Mouse (Mus musculus): ENCODE measurements at regions not wholly inside any gene's neighbourhood (a gene's known extent, or its start where the extent isn't known, plus 50 kb on each side); places are given as distances from the start of the nearest gene placed in this dataset.
A peak's percentile ranks its signal among the peaks of the same experiment; 100 is the strongest.

DNA sequence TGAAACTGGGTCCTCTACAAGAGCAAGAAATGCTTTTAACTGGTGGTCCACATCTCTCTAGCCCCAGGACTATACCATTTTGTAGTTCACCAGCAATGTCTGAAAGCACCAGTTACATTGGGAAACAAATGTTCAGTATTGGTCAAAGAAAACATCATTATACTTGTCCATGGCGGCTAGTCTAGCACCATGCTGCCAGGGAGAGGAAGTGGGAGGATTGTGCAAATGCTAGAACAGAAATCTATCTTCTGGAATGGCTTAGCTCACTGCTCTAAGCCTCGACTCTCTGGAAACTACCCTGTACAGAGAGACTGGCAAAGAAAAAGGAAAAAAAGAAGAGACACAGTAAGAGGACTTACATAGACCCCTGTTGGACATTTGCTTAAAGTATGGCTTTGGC lies 81.1 kb upstream of the Ralgapa2 start:
- Histone ChIP-seq H3K9ac (no peak overlapping the region), H3K4me2 (no peak overlapping the region), H3K27me3 (no peaks in the 10 kb centered on the region), H3K4me3 (no peak overlapping the region), H3K36me3 (no peaks in the 10 kb centered on the region), H3K27ac (no peak overlapping the region), H3K4me1 (replicated peaks) (no peaks in the 10 kb centered on the region), H3K9me3 (no peaks in the 10 kb centered on the region)
- ATAC-seq (ENCODE audit: low FRiP score), result no peak
- WGBS, result 82% methylated on average over 2 of the region's 2 CpGs

DNA sequence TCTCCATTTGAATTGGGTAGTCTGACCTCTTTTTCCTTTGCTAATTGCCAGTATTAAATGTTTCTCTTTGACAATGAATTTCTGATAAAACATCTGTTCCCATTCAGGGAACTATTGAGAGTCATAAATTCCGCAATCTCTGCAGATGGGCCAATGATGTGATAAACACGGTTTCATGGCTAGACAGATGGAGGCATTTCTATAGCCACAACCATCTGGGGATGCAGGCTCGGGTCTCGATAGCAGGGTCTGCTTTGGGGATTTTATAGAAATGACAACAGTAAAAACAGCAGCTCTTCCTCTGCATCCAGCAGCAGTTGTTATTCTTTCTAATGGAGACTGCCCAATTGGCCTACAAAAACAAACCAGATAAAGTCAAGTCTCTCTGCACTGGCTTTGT lies 82.1 kb upstream of the Ralgapa2 start:
- H3K36me3 ChIP-seq, result no peaks in the 10 kb centered on the region
- H3K9ac ChIP-seq, result no peak overlapping the region
- H3K27me3 ChIP-seq, result no peaks in the 10 kb centered on the region
- H3K9me3 ChIP-seq, result no peaks in the 10 kb centered on the region
- no peaks in the 10 kb centered on the region for H3K4me1 ChIP-seq (replicated peaks)
- ATAC-seq (ENCODE audit: low FRiP score), result no peak
- H3K27ac ChIP-seq, result no peak overlapping the region
- H3K4me3 ChIP-seq, result no peak overlapping the region
- 60% methylated on average over 4 of the region's 4 CpGs for WGBS
- no peak overlapping the region for H3K4me2 ChIP-seq

DNA sequence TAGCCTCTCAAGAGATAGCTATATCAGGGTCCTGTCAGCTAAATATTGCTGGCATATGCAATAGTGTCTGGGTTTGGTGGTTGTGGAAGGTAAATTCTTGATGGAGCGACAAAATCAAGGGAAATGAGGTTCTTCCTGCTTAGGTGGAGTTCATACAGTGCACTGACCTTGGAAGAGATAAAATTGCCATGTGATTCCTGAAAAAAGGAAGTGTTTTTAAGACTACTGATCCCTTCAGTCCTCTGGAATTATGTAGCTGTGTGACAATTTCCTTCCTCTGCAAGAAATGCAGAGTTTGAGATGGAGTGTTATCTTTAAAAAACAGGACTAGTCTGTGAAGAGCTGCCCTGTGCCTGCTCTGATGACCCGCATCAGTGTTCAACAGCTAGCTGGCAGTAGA lies 83.5 kb upstream of the Ralgapa2 start:
- Histone ChIP-seq H3K36me3 (no peaks in the 10 kb centered on the region), H3K4me3 (no peak overlapping the region), H3K9ac (no peak overlapping the region), H3K9me3 (no peaks in the 10 kb centered on the region), H3K27me3 (no peaks in the 10 kb centered on the region), H3K27ac (no peak overlapping the region), H3K4me1 (replicated peaks) (no peaks in the 10 kb centered on the region), H3K4me2 (no peak overlapping the region)
- 90% methylated on average over 2 of the region's 2 CpGs for WGBS
- no peak for ATAC-seq (ENCODE audit: low FRiP score)

DNA sequence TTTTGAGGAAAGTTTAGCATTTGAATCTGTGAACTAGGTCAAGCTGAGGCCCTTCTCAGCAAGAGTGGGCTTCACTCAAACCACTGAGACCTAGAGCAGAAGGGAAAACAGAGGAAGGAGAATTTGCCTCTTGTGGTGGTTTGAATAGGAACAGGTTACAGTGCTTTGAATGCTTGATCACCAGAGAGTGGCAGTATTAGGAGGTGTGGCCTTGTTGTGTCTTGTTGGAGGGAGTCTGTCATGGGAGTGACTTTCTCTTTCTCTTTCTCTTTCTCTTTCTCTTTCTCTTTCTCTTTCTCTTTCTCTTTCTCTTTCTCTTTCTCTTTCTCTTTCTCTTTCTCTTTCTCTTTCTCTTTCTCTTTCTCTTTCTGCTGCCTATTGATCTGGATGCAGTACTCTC lies 94.0 kb upstream of the Ralgapa2 start:
- no peaks in the 10 kb centered on the region for H3K9me3 ChIP-seq
- no peak overlapping the region for H3K4me2 ChIP-seq
- no peaks in the 10 kb centered on the region for H3K36me3 ChIP-seq
- no peaks in the 10 kb centered on the region for H3K4me1 ChIP-seq (replicated peaks)
- no peak overlapping the region for H3K4me3 ChIP-seq
- ATAC-seq (ENCODE audit: low FRiP score), result no peak
- no peaks in the 10 kb centered on the region for H3K27me3 ChIP-seq
- H3K27ac ChIP-seq, result no peak overlapping the region
- H3K9ac ChIP-seq, result no peak overlapping the region

DNA sequence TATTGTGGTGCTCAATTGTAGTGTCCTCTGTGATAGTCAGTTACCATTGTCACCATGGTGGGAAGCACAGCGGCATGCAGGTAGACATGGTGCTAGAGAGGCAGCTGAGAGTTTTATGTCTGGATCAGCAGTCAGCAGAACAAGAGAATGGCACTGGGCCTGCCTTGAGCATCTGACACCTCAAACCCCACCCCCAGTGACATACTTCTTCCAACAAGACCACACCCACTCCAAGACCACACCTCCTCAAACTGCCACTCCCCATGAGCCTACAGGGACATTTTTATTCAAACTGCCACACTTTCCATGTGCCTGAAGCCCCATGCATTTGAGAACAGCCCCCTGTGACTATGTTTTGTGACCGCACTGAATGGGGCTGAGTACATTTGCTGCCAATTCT lies 98.8 kb upstream of the Ralgapa2 start:
- no peak overlapping the region for H3K4me3 ChIP-seq
- peaks cover 7% of the 10 kb centered on the region for H3K4me1 ChIP-seq (replicated peaks)
- no peaks in the 10 kb centered on the region for H3K9me3 ChIP-seq
- H3K4me2 ChIP-seq, result no peak overlapping the region
- 97% methylated on average over 2 of the region's 2 CpGs for WGBS
- 0 out of 2 replicates have a peak, but pooled peaks cover 15% of the 10 kb centered on the region for H3K27me3 ChIP-seq
- no peaks in the 10 kb centered on the region for H3K36me3 ChIP-seq
- ATAC-seq (ENCODE audit: low FRiP score), result no peak
- H3K9ac ChIP-seq, result no peak overlapping the region
- H3K27ac ChIP-seq, result no peak overlapping the region

DNA sequence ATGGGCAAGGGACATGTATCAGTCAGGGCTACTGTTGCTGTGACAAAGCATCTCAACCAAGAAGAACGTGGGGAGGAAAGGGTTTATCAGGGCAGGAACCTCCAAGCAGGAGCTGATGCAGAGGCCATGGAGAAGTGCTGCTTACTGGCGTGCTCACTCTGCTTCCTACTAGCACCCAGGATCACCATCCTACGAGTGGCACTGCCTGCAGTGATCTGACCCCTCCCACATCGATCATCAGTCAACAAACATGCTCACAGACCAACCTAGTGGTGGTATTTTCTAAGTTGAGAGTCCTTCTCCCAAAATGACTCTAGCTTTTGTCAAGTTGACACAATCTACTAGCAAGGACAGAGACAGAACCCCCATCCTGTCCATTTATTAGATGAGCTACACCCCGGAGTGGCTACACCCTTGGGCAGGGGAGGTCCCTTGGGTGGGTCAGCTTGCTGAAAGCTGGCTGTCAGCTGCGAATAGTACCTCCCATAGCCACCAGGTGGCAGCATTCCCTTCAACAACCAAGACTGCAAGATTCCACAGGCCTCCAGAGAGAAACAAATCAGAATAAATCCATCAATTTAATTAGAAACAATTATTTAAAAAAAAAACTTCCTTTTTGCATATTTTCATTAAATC lies 99.9 kb upstream of the Ralgapa2 start:
- Histone ChIP-seq H3K9ac (no peak overlapping the region), H3K36me3 (no peaks in the 10 kb centered on the region), H3K27ac (no peak overlapping the region), H3K4me2 (no peak overlapping the region), H3K27me3 (0 out of 2 replicates have a peak, but pooled peaks cover 15% of the 10 kb centered on the region), H3K4me3 (no peak overlapping the region), H3K4me1 (replicated peaks) (peaks cover 7% of the 10 kb centered on the region), H3K9me3 (no peaks in the 10 kb centered on the region)
- whole genome bisulfite sequencing, result 41% methylated on average over 6 of the region's 6 CpGs
- ATAC-seq (ENCODE audit: low FRiP score), result peak; percentile 73; the same call in 1 of the 2 replicates

DNA sequence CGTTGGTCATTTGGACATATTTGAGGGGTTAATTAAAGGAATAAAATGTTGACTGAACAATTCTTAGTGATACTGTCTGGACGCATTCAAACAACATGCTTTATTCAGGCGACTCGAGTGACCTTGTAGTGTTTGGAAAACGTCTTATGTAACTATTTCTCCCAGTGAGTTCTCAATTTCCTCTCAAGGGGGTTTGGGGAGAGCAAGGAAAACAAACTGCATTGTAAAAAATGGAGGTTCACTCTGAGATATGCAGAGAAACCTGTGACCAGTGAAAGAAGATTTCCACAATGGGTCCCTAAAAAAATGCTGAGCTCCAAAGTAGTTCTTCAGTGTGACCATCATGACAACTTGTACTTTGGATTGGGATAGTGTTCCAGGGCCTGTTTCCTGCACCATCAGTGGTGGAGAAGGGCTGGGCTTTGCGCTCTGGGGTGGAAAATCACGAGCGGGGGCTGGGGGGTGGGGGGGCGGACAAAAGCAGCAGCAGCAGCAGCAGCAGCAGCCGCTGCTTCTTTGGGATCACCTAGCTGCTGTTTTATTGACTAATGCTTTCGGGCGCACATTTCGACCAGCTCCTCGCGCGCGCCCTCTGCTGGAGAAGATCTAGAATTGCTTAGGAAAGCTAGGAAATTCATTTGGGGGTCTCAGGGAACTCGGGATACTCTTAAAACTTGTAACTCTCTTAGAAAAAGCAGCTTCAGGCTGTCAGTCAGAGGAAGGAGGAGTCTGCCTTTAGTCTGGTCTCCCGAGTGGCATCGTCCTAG lies 100.6 kb upstream of the Ralgapa2 start:
- Histone ChIP-seq H3K9ac (no peak overlapping the region), H3K4me3 (peak overlapping the region; percentile 26), H3K27ac (no peak overlapping the region), H3K4me1 (replicated peaks) (peaks cover 7% of the 10 kb centered on the region), H3K36me3 (no peaks in the 10 kb centered on the region), H3K27me3 (0 out of 2 replicates have a peak, but pooled peaks cover 19% of the 10 kb centered on the region), H3K4me2 (peak overlapping the region; percentile 55), H3K9me3 (no peaks in the 10 kb centered on the region)
- 10% methylated on average over 20 of the region's 20 CpGs for WGBS
- peak; percentile 59; the same call in 1 of the 2 replicates for ATAC-seq (ENCODE audit: low FRiP score)

DNA sequence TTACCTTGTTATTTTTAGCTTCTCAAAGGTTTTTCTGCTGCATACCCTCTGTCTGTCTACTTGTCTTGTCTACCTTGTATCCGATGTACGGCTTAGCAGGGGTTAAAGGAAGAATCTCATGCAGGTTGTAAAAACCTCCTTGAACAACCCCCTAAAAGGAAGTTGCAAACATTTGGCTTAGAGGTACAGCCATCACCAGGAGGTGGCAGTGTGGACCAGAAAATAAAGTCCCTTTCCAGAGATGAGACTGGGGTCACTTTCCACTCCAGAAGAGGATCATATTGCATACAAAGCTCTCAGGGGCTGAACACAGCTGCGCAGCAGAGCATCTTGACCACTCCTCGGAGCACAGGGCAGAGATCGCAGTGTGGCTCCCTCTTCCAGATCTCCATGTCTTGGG lies 109.0 kb upstream of the Ralgapa2 start:
- Histone ChIP-seq H3K9me3 (no peaks in the 10 kb centered on the region), H3K9ac (no peak overlapping the region), H3K36me3 (no peaks in the 10 kb centered on the region), H3K27me3 (peaks cover 56% of the 10 kb centered on the region), H3K4me3 (no peak overlapping the region), H3K4me2 (no peak overlapping the region), H3K4me1 (replicated peaks) (no peaks in the 10 kb centered on the region), H3K27ac (no peak overlapping the region)
- 17% methylated on average over 5 of the region's 5 CpGs for WGBS
- ATAC-seq (ENCODE audit: low FRiP score), result no peak

DNA sequence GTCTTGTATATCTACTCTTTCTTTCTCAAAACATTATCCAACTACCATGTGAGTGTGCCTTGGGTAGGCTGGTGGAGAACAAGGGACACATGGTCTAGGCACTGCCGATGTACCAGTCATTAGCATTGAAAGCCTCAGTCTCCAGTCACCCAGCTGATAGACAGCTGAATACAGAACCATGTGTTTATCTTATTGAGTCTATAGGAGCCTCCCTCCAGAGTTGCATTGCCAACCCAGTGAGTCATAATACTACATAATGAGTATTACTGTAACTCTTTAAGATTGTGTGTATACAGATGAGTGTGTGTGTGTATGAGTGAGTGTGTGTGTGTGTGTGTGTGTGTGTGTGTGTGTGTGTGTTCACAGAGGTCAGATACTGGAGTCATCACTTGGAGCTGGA lies 110.9 kb upstream of the Ralgapa2 start:
- peaks cover 63% of the 10 kb centered on the region for H3K27me3 ChIP-seq
- no peaks in the 10 kb centered on the region for H3K9me3 ChIP-seq
- H3K27ac ChIP-seq, result no peak overlapping the region
- no peak for ATAC-seq (ENCODE audit: low FRiP score)
- H3K36me3 ChIP-seq, result no peaks in the 10 kb centered on the region
- no peak overlapping the region for H3K9ac ChIP-seq
- no peak overlapping the region for H3K4me2 ChIP-seq
- 77% methylated on average over 1 of the region's 1 CpGs for WGBS
- no peak overlapping the region for H3K4me3 ChIP-seq
- H3K4me1 ChIP-seq (replicated peaks), result no peaks in the 10 kb centered on the region

DNA sequence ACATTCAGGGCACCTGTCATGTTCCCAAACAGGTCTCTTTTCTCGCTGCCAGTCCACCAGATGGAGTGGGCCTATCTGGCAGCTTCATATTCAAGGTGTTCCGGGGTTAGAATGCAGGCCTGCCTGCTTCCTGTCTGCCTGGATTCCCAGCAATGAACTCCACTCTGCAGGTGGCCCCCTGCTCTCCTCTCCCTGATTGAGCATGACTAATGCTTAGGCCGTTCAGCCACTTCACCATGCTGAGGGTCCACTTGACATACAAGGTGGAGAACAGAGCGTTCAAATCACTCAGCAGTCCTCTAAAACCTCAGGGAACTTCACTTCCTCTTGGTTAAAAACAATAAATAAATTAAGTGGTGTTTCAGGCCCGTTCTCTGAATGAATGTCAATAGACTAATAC lies 112.1 kb upstream of the Ralgapa2 start:
- Histone ChIP-seq H3K4me2 (no peak overlapping the region), H3K9me3 (no peaks in the 10 kb centered on the region), H3K27ac (no peak overlapping the region), H3K4me3 (no peak overlapping the region), H3K9ac (no peak overlapping the region), H3K36me3 (no peaks in the 10 kb centered on the region), H3K27me3 (peaks cover 72% of the 10 kb centered on the region), H3K4me1 (replicated peaks) (no peaks in the 10 kb centered on the region)
- no peak for ATAC-seq (ENCODE audit: low FRiP score)
- WGBS, result 54% methylated on average over 5 of the region's 5 CpGs

DNA sequence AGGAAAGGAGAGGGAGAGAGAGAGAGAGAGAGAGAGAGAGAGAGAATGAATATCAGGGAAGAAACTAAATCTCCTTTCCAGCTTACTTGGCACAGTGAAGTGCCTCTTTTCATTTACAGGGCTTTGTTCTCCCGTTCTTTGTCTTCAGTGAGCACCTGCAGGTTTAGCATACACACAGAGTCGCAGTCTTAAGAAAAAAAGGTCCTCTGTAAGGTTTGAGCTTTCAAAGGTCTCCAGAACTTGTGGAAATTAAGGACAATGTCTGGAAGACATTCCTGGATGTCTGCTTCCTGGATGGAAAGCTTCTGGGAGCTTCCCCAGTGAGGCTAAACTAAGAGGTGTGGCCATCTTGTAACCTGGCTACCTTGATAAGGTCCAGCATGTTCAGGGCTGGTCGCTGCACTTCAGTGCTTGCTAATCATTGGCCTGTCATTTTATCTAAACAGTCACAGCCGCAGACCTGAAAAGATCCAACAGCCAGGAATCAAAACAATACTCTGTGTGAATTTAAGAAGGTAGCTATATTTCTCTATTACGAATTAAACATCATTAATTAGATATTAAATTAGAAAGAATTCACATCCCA lies 113.1 kb upstream of the Ralgapa2 start:
- no peak overlapping the region for H3K4me3 ChIP-seq
- no peak overlapping the region for H3K27ac ChIP-seq
- no peak overlapping the region for H3K9ac ChIP-seq
- no peak overlapping the region for H3K4me2 ChIP-seq
- no peaks in the 10 kb centered on the region for H3K9me3 ChIP-seq
- no peaks in the 10 kb centered on the region for H3K4me1 ChIP-seq (replicated peaks)
- H3K36me3 ChIP-seq, result no peaks in the 10 kb centered on the region
- no peak for ATAC-seq (ENCODE audit: low FRiP score)
- peaks cover 72% of the 10 kb centered on the region for H3K27me3 ChIP-seq
- 47% methylated on average over 5 of the region's 5 CpGs for WGBS

DNA sequence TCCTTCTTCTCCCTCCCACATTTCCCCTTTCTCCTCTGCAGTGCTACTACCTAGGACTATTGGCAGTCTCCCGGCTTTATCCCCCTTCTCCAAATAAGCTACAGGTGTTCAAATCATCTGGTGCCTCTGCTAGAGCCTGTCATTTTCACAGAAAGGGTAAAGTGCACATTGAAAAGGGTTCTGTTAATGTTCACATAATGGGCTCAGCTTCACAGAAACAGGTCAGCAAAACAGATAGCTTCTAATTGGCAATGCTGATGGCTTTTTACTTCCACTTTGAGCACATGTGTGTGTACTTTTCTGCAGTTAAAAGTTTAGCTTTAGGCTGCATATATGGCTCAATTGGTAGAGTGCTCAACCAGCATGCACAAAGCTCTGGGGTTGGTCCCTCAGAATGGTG lies 114.4 kb upstream of the Ralgapa2 start:
- Histone ChIP-seq H3K9me3 (no peaks in the 10 kb centered on the region), H3K4me3 (no peak overlapping the region), H3K9ac (no peak overlapping the region), H3K36me3 (no peaks in the 10 kb centered on the region), H3K4me1 (replicated peaks) (no peaks in the 10 kb centered on the region), H3K4me2 (no peak overlapping the region), H3K27ac (no peak overlapping the region), H3K27me3 (peaks cover 77% of the 10 kb centered on the region)
- no peak for ATAC-seq (ENCODE audit: low FRiP score)
- 65% methylated on average over 1 of the region's 1 CpGs for WGBS

DNA sequence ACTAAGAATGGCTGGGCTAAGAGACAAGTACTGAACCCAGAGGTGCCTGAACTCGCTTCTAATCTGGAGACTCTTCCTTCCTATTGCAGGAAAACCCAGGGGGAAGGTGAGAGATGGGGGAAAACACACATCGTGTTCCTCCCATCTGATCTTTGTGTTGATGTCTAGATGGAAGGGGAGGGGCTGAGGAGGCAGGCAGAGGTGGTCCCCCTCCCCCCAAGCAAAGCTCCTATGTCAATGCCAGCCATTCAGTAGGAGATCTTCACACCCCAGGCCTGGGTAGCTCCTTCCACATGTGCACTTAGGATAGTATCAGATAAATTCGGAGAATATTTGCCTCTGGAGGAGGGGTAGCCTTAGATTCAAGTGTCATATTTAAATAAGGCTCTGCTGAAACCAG lies 118.0 kb upstream of the Ralgapa2 start:
- WGBS, result 79% methylated on average over 3 of the region's 3 CpGs
- Histone ChIP-seq H3K4me1 (replicated peaks) (no peaks in the 10 kb centered on the region), H3K9ac (no peak overlapping the region), H3K27me3 (peaks cover 79% of the 10 kb centered on the region), H3K27ac (no peak overlapping the region), H3K36me3 (no peaks in the 10 kb centered on the region), H3K4me2 (no peak overlapping the region), H3K4me3 (no peak overlapping the region), H3K9me3 (no peaks in the 10 kb centered on the region)
- ATAC-seq (ENCODE audit: low FRiP score), result no peak

Measured in hindbrain, embryonic 13.5 days (tissue).